Mouse (Mus musculus) adrenal gland, postnatal 14 days (tissue): Measurements from ENCODE around the gene Lgals3. TPM values are rescaled to one million over a fixed set of nuclear protein-coding genes. Genes with fewer than 3 reads are reported as not detected.

ENCODE experiments used
- DNase-seq: peaks from one replicate; pipeline ENCODE4 v3.0.0; 2021; ENCODE audit warnings: mixed read lengths
- total RNA-seq: library from RNA; stranded (reverse); gene quantifications from 2 replicates; pipeline ENCODE4 v1.2.3, GENCODE M21; 2021

Gene Lgals3
- total RNA-seq, 1 experiment from 2014 or later, result 9.9 TPM

GRCm38 (mm10) chr14:47369741-47370140, 2.2 kb downstream of the Lgals3 start:
- no peak for DNase-seq

- DNase-seq, result no peak
Measured at GRCm38 (mm10) chr14:47370790-47371189, 3.2 kb downstream of the Lgals3 start.

- DNase-seq, result peak; percentile 17
Measured at GRCm38 (mm10) chr14:47371689-47372088, 4.1 kb downstream of the Lgals3 start.

- peak; percentile 70 for DNase-seq
Measured at GRCm38 (mm10) chr14:47373728-47374678, 6.5 kb downstream of the Lgals3 start.

- DNase-seq, result no peak
Measured at GRCm38 (mm10) chr14:47376526-47376925, 9.0 kb downstream of the Lgals3 start.

- no peak for DNase-seq
Measured at GRCm38 (mm10) chr14:47378336-47378735, 10.8 kb downstream of the Lgals3 start.

- DNase-seq, result no peak
Measured at GRCm38 (mm10) chr14:47383911-47384310, 16.4 kb downstream of the Lgals3 start.

GRCm38 (mm10) chr14:47384653-47385052, 17.1 kb downstream of the Lgals3 start:
- no peak for DNase-seq

GRCm38 (mm10) chr14:47386125-47386524, 18.6 kb downstream of the Lgals3 start:
- DNase-seq, result no peak

- DNase-seq, result no peak
Measured at GRCm38 (mm10) chr14:47393354-47394094, 26.0 kb downstream of the Lgals3 start.

GRCm38 (mm10) chr14:47395007-47395406, 27.5 kb downstream of the Lgals3 start:
- DNase-seq, result no peak

GRCm38 (mm10) chr14:47395462-47396026, 28.0 kb downstream of the Lgals3 start:
- no peak for DNase-seq

- DNase-seq, result peak; percentile 22
Measured at GRCm38 (mm10) chr14:47396165-47396652, 28.7 kb downstream of the Lgals3 start.

- DNase-seq, result no peak
Measured at GRCm38 (mm10) chr14:47402735-47403134, 35.2 kb downstream of the Lgals3 start.

GRCm38 (mm10) chr14:47406000-47406399, 38.4 kb downstream of the Lgals3 start:
- DNase-seq, result no peak

- DNase-seq, result no peak
Measured at GRCm38 (mm10) chr14:47417346-47417745, 49.8 kb downstream of the Lgals3 start.

GRCm38 (mm10) chr14:47417775-47418665, 50.5 kb downstream of the Lgals3 start, which contains the start of gene Dlgap5:
Gene Dlgap5, minus strand, starts transcription at chr14:47418407.
- peak; percentile 94 for DNase-seq

- DNase-seq, result no peak
Measured at GRCm38 (mm10) chr14:47418666-47418991, 51.1 kb downstream of the Lgals3 start.

- DNase-seq, result no peak
Measured at GRCm38 (mm10) chr14:47419034-47419625, 51.6 kb downstream of the Lgals3 start.

- no peak for DNase-seq
Measured at GRCm38 (mm10) chr14:47419723-47420276, 52.2 kb downstream of the Lgals3 start.

GRCm38 (mm10) chr14:47421606-47422005, 54.1 kb downstream of the Lgals3 start:
- no peak for DNase-seq
